Mouse (Mus musculus) liver, embryonic 12.5 days (tissue): Measurements from ENCODE around the gene Ppara. TPM values are rescaled to one million over a fixed set of nuclear protein-coding genes. Genes with fewer than 3 reads are reported as not detected.
A peak's percentile ranks its signal among the peaks of the same experiment; 100 is the strongest.

Experiments used
- ATAC-seq: fragments of 200-750 bp; cut with Nextera tagmentation; 2 replicates; pipeline ENCODE4 v1.8.0; 2017; ENCODE audit warnings: moderate number of reproducible peaks, mild to moderate bottlenecking, moderate library complexity
- H3K27ac ChIP-seq: fragments of 300-500 bp; sonication (generic); 2 replicates; pipeline ENCODE4 v1.5.1; 2016; ENCODE audit warnings: mild to moderate bottlenecking
- H3K27me3 ChIP-seq: fragments of 300-500 bp; sonication (generic); replicated peaks from 2 replicates; pipeline ENCODE4 v1.6.1; 2016; ENCODE audit warnings: mild to moderate bottlenecking, moderate library complexity
- H3K36me3 ChIP-seq: fragments of 300-500 bp; sonication (generic); 2 replicates; pipeline ENCODE4 v1.6.1; 2016; ENCODE audit warnings: mild to moderate bottlenecking, moderate library complexity
- H3K4me1 ChIP-seq: fragments of 300-500 bp; sonication (generic); 2 replicates; pipeline ENCODE4 v1.6.1; 2016
- H3K4me2 ChIP-seq: fragments of 300-500 bp; sonication (generic); 2 replicates; pipeline ENCODE4 v1.6.1; 2016; ENCODE audit warnings: mild to moderate bottlenecking, moderate library complexity
- H3K4me3 ChIP-seq: fragments of 300-500 bp; sonication (generic); 2 replicates; pipeline ENCODE4 v1.5.1; 2016; ENCODE audit warnings: mild to moderate bottlenecking, moderate library complexity
- H3K9ac ChIP-seq: fragments of 300-500 bp; sonication (generic); 2 replicates; pipeline ENCODE4 v1.6.1; 2016; ENCODE audit warnings: mild to moderate bottlenecking, moderate library complexity
- H3K9me3 ChIP-seq: fragments of 300-500 bp; sonication (generic); replicated peaks from 2 replicates; pipeline ENCODE4 v1.6.1; 2016; ENCODE audit warnings: mild to moderate bottlenecking, moderate library complexity
- WGBS: fragments of 180-500 bp; shearing (Covaris S2); methylation state at CpG from one replicate; pipeline ENCODE4 v1.1.7; 2016; ENCODE audit not compliant: insufficient replicate concordance; 5-methylcytosine and 5-hydroxymethylcytosine counted together
- polyA plus RNA-seq: library from polyadenylated mRNA; unstranded; fragments of >200 nt; fragmentation: Nextera tagmentation; extraction: Ambion mirVana; gene quantifications from 2 replicates; pipeline ENCODE4 v1.2.1, GENCODE M21; 2016

Ppara gene
- polyA plus RNA-seq, 1 experiment from 2014 or later: 5.7 TPM

DNA sequence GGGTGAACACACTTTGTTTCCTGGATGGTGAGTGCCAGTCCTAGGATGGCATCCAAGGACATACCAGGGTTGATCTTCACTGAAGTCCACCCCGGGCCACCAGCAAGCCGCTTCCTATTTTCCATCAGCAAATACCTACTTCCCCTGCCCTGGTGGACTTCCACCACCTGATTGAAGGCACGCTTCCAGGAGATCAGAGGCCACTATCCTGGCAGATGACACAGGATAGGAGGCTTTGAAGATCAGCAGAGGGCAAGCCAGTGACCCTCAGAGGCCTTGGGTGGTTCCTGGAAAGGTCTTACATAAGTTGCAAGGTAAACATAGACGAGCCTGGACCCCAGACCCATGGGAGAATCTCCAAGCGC, 2.2 kb upstream of the Ppara start:
- Histone ChIP-seq H3K9me3 (no peaks in the 10 kb centered on the region), H3K36me3 (no peaks in the 10 kb centered on the region), H3K27me3 (peaks cover 64% of the 10 kb centered on the region), H3K4me3 (no peak overlapping the region), H3K4me1 (peaks cover 14% of the 10 kb centered on the region), H3K4me2 (no peak overlapping the region), H3K9ac (no peak overlapping the region), H3K27ac (no peak overlapping the region)
- WGBS: 43% methylated on average over 5 of the region's 5 CpGs
- ATAC-seq: no peak

- Histone ChIP-seq H3K4me3 (no peak overlapping the region), H3K4me1 (peaks cover 14% of the 10 kb centered on the region), H3K27me3 (peaks cover 62% of the 10 kb centered on the region), H3K27ac (no peak overlapping the region), H3K4me2 (no peak overlapping the region), H3K9ac (no peak overlapping the region), H3K36me3 (no peaks in the 10 kb centered on the region), H3K9me3 (no peaks in the 10 kb centered on the region)
- ATAC-seq: no peak
- 76% methylated on average over 2 of the region's 2 CpGs for WGBS
Measured at GRCm38 (mm10) chr15:85733686-85734085, 1.1 kb upstream of the Ppara start.

GRCm38 (mm10) chr15:85734148-85734547, 635 bp upstream of the Ppara start:
- H3K27ac ChIP-seq: no peak overlapping the region
- H3K9ac ChIP-seq: no peak overlapping the region
- no peak for ATAC-seq
- H3K4me3 ChIP-seq: 0 out of 2 replicates have a peak overlapping the region, but pooled peaks have one; percentile 61
- no peaks in the 10 kb centered on the region for H3K9me3 ChIP-seq
- peaks cover 14% of the 10 kb centered on the region for H3K4me1 ChIP-seq
- 32% methylated on average over 8 of the region's 8 CpGs for WGBS
- peaks cover 62% of the 10 kb centered on the region for H3K27me3 ChIP-seq
- H3K36me3 ChIP-seq: no peaks in the 10 kb centered on the region
- peak overlapping the region; percentile 84 for H3K4me2 ChIP-seq

- Histone ChIP-seq H3K27ac (peak overlapping the region; percentile 16; the same call in 1 of the 2 replicates), H3K27me3 (peaks cover 62% of the 10 kb centered on the region)
Measured at GRCm38 (mm10) chr15:85735063-85735835, 466 bp downstream of the Ppara start.

DNA sequence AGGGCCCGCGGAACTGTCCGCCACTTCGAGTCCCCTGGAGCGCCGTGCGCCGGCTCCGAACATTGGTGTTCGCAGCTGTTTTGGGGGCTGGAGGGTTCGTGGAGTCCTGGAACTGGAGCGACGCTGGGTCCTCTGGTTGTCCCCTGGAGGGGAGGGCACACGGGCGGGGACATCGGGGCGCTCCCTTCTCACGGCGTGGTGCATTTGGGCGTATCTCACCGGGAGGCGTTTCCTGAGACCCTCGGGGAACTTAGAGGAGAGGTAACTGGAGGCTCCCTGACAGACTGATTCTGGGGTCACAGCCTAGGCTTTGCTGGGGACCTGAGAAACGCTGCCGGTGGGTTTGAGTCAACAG, 1.0 kb downstream of the Ppara start:
- 4% methylated on average over 25 of the region's 25 CpGs for WGBS
- Histone ChIP-seq H3K27me3 (peaks cover 66% of the 10 kb centered on the region), H3K27ac (peak overlapping the region; percentile 16; the same call in 1 of the 2 replicates)

More at GRCm38 (mm10) chr15:85735063-85735835, 466 bp downstream of the Ppara start:
- H3K9me3 ChIP-seq: no peaks in the 10 kb centered on the region
- peaks cover 14% of the 10 kb centered on the region for H3K4me1 ChIP-seq
- peak; percentile 79 for ATAC-seq
- peak overlapping the region; percentile 52 for H3K9ac ChIP-seq
- H3K4me3 ChIP-seq: peak overlapping the region; percentile 61
- WGBS: under 1% methylated on average over 67 of the region's 78 CpGs
- no peaks in the 10 kb centered on the region for H3K36me3 ChIP-seq
- peak overlapping the region; percentile 84 for H3K4me2 ChIP-seq

GRCm38 (mm10) chr15:85736506-85736905, 1.7 kb downstream of the Ppara start:
- Histone ChIP-seq H3K27me3 (peaks cover 68% of the 10 kb centered on the region), H3K36me3 (no peaks in the 10 kb centered on the region), H3K9me3 (no peaks in the 10 kb centered on the region), H3K4me3 (peak overlapping the region; percentile 61), H3K4me1 (peaks cover 14% of the 10 kb centered on the region), H3K9ac (no peak overlapping the region), H3K4me2 (peak overlapping the region; percentile 84), H3K27ac (no peak overlapping the region)
- no peak for ATAC-seq
- 41% methylated on average over 10 of the region's 10 CpGs for WGBS

More for the DNA sequence above, 1.0 kb downstream of the Ppara start:
- Histone ChIP-seq H3K4me2 (peak overlapping the region; percentile 84), H3K9ac (peak overlapping the region; percentile 52), H3K9me3 (no peaks in the 10 kb centered on the region), H3K4me1 (peaks cover 14% of the 10 kb centered on the region), H3K36me3 (no peaks in the 10 kb centered on the region), H3K4me3 (peak overlapping the region; percentile 61)
- ATAC-seq: 0 out of 2 replicates have a peak, but pooled peaks have one; percentile 9

GRCm38 (mm10) chr15:85738416-85738815, 3.6 kb downstream of the Ppara start:
- Histone ChIP-seq H3K9me3 (no peaks in the 10 kb centered on the region), H3K27me3 (peaks cover 57% of the 10 kb centered on the region), H3K27ac (no peak overlapping the region), H3K4me2 (no peak overlapping the region), H3K36me3 (no peaks in the 10 kb centered on the region), H3K4me1 (peaks cover 21% of the 10 kb centered on the region), H3K9ac (no peak overlapping the region), H3K4me3 (no peak overlapping the region)
- ATAC-seq: no peak
- WGBS: 78% methylated on average over 3 of the region's 3 CpGs

GRCm38 (mm10) chr15:85738939-85739338, 4.2 kb downstream of the Ppara start:
- Histone ChIP-seq H3K4me3 (no peak overlapping the region), H3K9ac (no peak overlapping the region), H3K4me1 (peaks cover 21% of the 10 kb centered on the region), H3K27ac (no peak overlapping the region), H3K36me3 (no peaks in the 10 kb centered on the region), H3K27me3 (peaks cover 57% of the 10 kb centered on the region), H3K9me3 (no peaks in the 10 kb centered on the region), H3K4me2 (no peak overlapping the region)
- no peak for ATAC-seq
- WGBS: 63% methylated on average over 5 of the region's 5 CpGs

- peaks cover 23% of the 10 kb centered on the region for H3K27me3 ChIP-seq
- H3K4me3 ChIP-seq: no peak overlapping the region
- H3K9me3 ChIP-seq: no peaks in the 10 kb centered on the region
- 0 out of 2 replicates have a peak, but pooled peaks cover 6% of the 10 kb centered on the region for H3K4me1 ChIP-seq
- H3K27ac ChIP-seq: no peak overlapping the region
- no peak for ATAC-seq
- no peaks in the 10 kb centered on the region for H3K36me3 ChIP-seq
- no peak overlapping the region for H3K4me2 ChIP-seq
- 69% methylated on average over 9 of the region's 9 CpGs for WGBS
- H3K9ac ChIP-seq: no peak overlapping the region
Measured at GRCm38 (mm10) chr15:85742608-85743007, 7.8 kb downstream of the Ppara start.

DNA sequence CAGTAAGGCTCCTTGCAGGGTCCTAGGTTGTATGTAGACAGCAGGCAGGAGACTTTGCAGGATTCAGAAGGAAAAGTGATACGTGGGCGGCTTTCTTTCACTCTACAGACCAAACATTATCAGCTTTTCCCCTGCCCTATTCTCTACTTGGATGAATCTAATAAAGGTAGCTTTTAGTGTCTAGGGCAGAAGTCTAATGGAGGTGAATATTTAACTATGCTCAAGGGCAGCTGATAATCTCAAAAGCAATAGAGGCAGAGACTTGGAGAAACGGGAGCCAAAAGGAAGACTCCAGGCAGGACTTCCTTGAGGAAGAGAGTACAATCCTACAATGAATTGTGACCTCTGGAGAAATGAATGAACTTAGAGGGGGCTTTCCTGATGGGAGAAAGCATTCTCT, 9.2 kb downstream of the Ppara start:
- 0 out of 2 replicates have a peak, but pooled peaks cover 6% of the 10 kb centered on the region for H3K4me1 ChIP-seq
- no peak for ATAC-seq
- H3K4me3 ChIP-seq: no peak overlapping the region
- peaks cover 19% of the 10 kb centered on the region for H3K27me3 ChIP-seq
- H3K9me3 ChIP-seq: no peaks in the 10 kb centered on the region
- H3K9ac ChIP-seq: no peak overlapping the region
- H3K36me3 ChIP-seq: no peaks in the 10 kb centered on the region
- WGBS: 47% methylated on average over 3 of the region's 3 CpGs
- H3K4me2 ChIP-seq: no peak overlapping the region
- H3K27ac ChIP-seq: no peak overlapping the region

DNA sequence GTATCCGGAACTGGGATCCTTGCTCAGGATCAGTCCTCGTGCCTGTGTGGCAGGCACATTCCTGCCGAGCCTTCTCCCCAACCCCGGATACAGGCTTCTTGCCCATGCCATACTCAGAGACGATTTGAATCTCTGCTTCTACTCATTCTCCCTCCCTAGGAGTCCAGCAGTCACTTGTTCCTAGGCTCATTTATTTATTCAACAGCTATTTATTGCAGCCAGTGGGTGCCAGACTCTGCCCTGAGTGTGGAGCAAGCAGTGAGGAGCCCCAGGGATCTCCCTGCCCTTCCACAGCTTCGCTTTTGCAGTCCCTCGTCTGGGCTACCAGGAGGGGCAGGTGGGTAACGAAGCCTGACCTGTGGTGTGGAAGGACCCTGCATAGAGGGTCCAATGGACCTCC, 11.4 kb downstream of the Ppara start:
- no peak overlapping the region for H3K9ac ChIP-seq
- WGBS: 61% methylated on average over 8 of the region's 8 CpGs
- H3K36me3 ChIP-seq: no peaks in the 10 kb centered on the region
- no peak overlapping the region for H3K4me3 ChIP-seq
- ATAC-seq: no peak
- H3K9me3 ChIP-seq: no peaks in the 10 kb centered on the region
- peaks cover 12% of the 10 kb centered on the region for H3K27me3 ChIP-seq
- no peak overlapping the region for H3K27ac ChIP-seq
- 0 out of 2 replicates have a peak, but pooled peaks cover 6% of the 10 kb centered on the region for H3K4me1 ChIP-seq
- no peak overlapping the region for H3K4me2 ChIP-seq

- Histone ChIP-seq H3K9ac (no peak overlapping the region), H3K27ac (no peak overlapping the region), H3K4me3 (no peak overlapping the region), H3K36me3 (no peaks in the 10 kb centered on the region), H3K4me2 (no peak overlapping the region), H3K27me3 (peaks cover 12% of the 10 kb centered on the region), H3K4me1 (0 out of 2 replicates have a peak, but pooled peaks cover 6% of the 10 kb centered on the region), H3K9me3 (no peaks in the 10 kb centered on the region)
- ATAC-seq: no peak
- 57% methylated on average over 13 of the region's 13 CpGs for whole genome bisulfite sequencing
Measured at GRCm38 (mm10) chr15:85746671-85747070, 11.9 kb downstream of the Ppara start.
